Mouse (Mus musculus) layer of hippocampus, adult 9-10 months (tissue): ENCODE measurements at regions not wholly inside any gene's neighbourhood (a gene's known extent, or its start where the extent isn't known, plus 50 kb on each side); places are given as distances from the start of the nearest gene placed in this dataset.

ENCODE experiments used
- DNase-seq: peaks from one replicate; pipeline ENCODE4 v3.0.0; 2022; ENCODE audit warnings: low spot score

GRCm38 (mm10) chr5:55885658-55886312 is 1832.0 kb upstream of the Pcdh7 start:
- no peak for DNase-seq

DNA sequence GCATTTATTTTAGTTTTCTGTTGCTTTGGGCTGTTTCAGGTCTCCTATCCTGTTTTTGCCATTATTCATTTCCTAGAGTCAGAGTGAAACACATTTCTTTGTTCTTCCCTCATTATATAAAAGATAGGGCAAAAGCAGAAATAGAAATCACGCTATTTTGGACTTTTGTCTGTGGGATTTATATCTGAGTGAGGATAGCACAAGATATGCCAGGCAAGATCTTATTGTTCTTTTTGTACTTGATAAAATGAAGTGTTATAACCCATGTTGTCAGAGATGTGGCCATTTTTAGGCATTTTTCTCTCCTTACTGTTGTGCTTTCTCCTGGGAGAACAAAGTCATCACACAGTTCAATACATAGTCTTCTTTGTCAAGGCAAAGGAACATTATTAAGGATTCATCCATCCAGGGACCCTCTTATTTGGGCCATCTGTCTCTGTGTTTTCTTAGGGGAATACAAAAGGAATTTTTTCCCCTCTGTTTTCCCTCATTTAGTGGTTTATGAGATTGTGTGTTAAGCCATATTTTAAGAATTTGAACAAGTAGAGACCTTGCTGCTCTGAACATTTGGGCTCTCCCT is 1825.9 kb upstream of the Pcdh7 start:
- no peak for DNase-seq

DNA sequence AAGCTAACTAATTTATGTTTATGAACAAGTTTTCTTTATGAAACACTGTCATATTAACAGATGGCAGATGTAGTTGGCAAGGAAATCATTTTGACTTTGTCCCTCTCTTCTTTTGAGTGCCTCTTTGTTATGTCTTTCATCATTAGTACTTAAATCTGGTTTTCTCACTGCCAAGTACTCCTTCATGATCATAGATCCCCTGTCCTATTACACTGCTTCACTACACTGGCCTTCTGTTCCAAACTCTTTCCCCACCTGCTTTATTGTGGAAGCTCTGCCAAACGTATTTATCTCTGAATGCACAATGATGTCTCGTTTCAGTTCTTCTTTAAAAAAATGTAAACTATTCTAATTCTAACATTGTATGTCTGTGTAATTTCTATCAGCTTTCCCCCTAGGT is 1776.3 kb upstream of the Pcdh7 start:
- DNase-seq = peak; percentile 8

- no peak for DNase-seq
These were observed 1741.3 kb upstream of the Pcdh7 start for GRCm38 (mm10) chr5:55976505-55976904.

GRCm38 (mm10) chr5:56007861-56008260 is 1709.9 kb upstream of the Pcdh7 start:
- DNase-seq = no peak

DNA sequence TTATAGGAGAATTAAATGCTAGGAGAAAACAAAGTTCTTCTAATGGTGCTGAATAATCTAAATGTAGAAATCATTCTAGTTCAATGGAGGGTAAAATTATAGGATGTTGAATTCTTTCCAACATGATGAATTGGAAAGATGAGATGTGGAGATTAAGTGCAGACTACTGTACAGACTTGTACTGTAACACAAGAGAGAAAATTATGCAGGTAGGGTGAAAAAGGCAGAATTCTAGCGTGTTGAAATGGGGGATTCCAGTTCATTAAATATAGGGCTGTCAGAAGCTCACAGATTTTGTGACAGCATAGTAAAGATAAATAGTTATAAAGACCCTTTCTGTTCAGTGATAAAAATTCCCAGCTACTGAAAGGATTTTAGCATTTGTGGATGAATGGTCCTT is 1697.3 kb upstream of the Pcdh7 start:
- DNase-seq = no peak
